Mouse (Mus musculus) liver (tissue): ENCODE measurements around the gene Tbc1d22a.

Source experiments
- DNase-seq: peaks from one replicate; pipeline ENCODE4 v3.0.0-alpha.2; 2020; ENCODE audit warnings: mixed read lengths

The Tbc1d22a gene

GRCm38 (mm10) chr15:86344906-86345331 is 130.7 kb downstream of the Tbc1d22a start:
- no peak for DNase-seq

GRCm38 (mm10) chr15:86345907-86346306 is 131.6 kb downstream of the Tbc1d22a start:
- no peak for DNase-seq

GRCm38 (mm10) chr15:86346606-86347005 is 132.3 kb downstream of the Tbc1d22a start:
- no peak for DNase-seq

GRCm38 (mm10) chr15:86354932-86355331 is 140.7 kb downstream of the Tbc1d22a start:
- DNase-seq: no peak

- no peak for DNase-seq
Measured at GRCm38 (mm10) chr15:86355857-86356256, 141.6 kb downstream of the Tbc1d22a start.

GRCm38 (mm10) chr15:86360376-86360775 is 146.1 kb downstream of the Tbc1d22a start:
- no peak for DNase-seq

- no peak for DNase-seq
Measured at GRCm38 (mm10) chr15:86362306-86363150, 148.3 kb downstream of the Tbc1d22a start.

GRCm38 (mm10) chr15:86363841-86364295 is 149.6 kb downstream of the Tbc1d22a start:
- no peak for DNase-seq

GRCm38 (mm10) chr15:86364948-86365658 is 150.8 kb downstream of the Tbc1d22a start:
- no peak for DNase-seq

GRCm38 (mm10) chr15:86366726-86367125 is 152.5 kb downstream of the Tbc1d22a start:
- no peak for DNase-seq

- DNase-seq: no peak
Measured at GRCm38 (mm10) chr15:86367247-86367646, 153.0 kb downstream of the Tbc1d22a start.

- no peak for DNase-seq
Measured at GRCm38 (mm10) chr15:86370846-86371245, 156.6 kb downstream of the Tbc1d22a start.

- DNase-seq: no peak
Measured at GRCm38 (mm10) chr15:86375262-86375661, 161.0 kb downstream of the Tbc1d22a start.

- no peak for DNase-seq
Measured at GRCm38 (mm10) chr15:86375860-86376394, 161.7 kb downstream of the Tbc1d22a start.

- DNase-seq: no peak
Measured at GRCm38 (mm10) chr15:86383278-86383677, 169.0 kb downstream of the Tbc1d22a start.

- no peak for DNase-seq
Measured at GRCm38 (mm10) chr15:86385436-86385835, 171.2 kb downstream of the Tbc1d22a start.

GRCm38 (mm10) chr15:86386325-86386724 is 172.1 kb downstream of the Tbc1d22a start:
- no peak for DNase-seq

GRCm38 (mm10) chr15:86388597-86388996 is 174.3 kb downstream of the Tbc1d22a start:
- no peak for DNase-seq

GRCm38 (mm10) chr15:86404866-86405265 is 190.6 kb downstream of the Tbc1d22a start:
- DNase-seq: no peak

GRCm38 (mm10) chr15:86405527-86405926 is 191.3 kb downstream of the Tbc1d22a start:
- peak; percentile 42 for DNase-seq

- DNase-seq: no peak
Measured at GRCm38 (mm10) chr15:86409352-86409751, 195.1 kb downstream of the Tbc1d22a start.

GRCm38 (mm10) chr15:86411532-86412080 is 197.3 kb downstream of the Tbc1d22a start:
- DNase-seq: no peak

- no peak for DNase-seq
Measured at GRCm38 (mm10) chr15:86415951-86416350, 201.7 kb downstream of the Tbc1d22a start.
